In the genomic region with DNA sequence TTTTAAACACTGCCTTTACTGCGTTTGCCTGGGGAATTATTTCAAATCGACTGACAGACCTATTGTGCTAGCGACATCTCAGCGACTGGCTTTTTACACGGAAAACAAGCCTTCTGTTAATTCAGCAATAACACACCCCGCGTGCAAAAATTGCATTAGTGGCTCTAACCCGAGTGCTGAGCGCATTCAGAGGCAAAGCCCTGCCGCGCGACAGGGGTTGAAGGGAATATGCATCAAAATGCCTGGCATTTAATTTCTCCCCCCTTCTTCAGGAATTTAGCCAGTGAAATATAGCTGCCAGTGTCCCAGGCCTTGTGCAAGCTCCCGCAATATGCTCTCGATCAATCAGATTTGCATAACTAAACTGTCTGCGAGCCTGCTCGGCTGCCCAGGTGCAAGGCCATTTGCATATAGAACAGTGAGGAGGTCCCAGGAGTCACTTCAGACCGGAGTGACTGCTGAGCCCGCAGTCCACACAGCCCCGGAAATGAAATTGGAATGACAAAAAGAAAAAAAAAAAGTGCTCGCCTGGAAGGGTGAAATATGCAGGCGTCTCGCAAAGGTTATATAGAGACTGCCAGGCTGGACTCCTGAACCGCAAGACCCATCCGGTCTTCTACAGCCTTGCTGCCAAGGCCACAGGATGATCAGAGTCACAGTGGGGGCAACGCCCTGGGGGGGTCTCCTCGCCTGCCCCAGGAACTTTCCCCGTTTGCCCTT, we compare ENCODE assay signal across 8 mouse cellular contexts.
DNase-seq lines count a peak whose midpoint lies in the region; ATAC-seq lines count a peak whose summit lies in the region.

No protein-coding gene starts in this region.

- H3K27ac ChIP-seq in hindbrain, embryonic 10.5 days, result peak overlapping the region; percentile 78
- no peak overlapping the region for H3K27ac ChIP-seq in liver, embryonic 12.5 days
- no peak overlapping the region for H3K27ac ChIP-seq in stomach, embryonic 15.5 days

- H3K27me3 ChIP-seq in hindbrain, embryonic 10.5 days (ENCODE audit: insufficient read depth, poor library complexity, severe bottlenecking), result peaks cover 46% of the 10 kb centered on the region
- peaks cover 53% of the 10 kb centered on the region for H3K27me3 ChIP-seq in liver, embryonic 12.5 days (replicated peaks)
- H3K27me3 ChIP-seq in stomach, embryonic 15.5 days (replicated peaks), result 0 out of 2 replicates have a peak, but pooled peaks cover 14% of the 10 kb centered on the region

- no peaks in the 10 kb centered on the region for H3K9me3 ChIP-seq in hindbrain, embryonic 10.5 days
- H3K9me3 ChIP-seq in liver, embryonic 12.5 days (replicated peaks), result no peaks in the 10 kb centered on the region
- no peaks in the 10 kb centered on the region for H3K9me3 ChIP-seq in stomach, embryonic 15.5 days

- peak; percentile 25; the same call in 1 of the 2 replicates for ATAC-seq in frontal cortex, adult (ENCODE audit: low TSS enrichment)
- ATAC-seq in liver, embryonic 12.5 days, result no peak
- ATAC-seq in stomach, embryonic 15.5 days (ENCODE audit: insufficient read depth, low FRiP score, low read depth), result peak; percentile 54

- H3K4me2 ChIP-seq in liver, embryonic 12.5 days, result peak overlapping the region; percentile 50
- peak overlapping the region; percentile 92 for H3K4me2 ChIP-seq in stomach, embryonic 15.5 days

- DNase-seq in frontal cortex, adult 2 months (ENCODE audit: extremely low spot score in 1 of 2, low spot score in 1 of 2), result no peak
- DNase-seq in WW6 (ENCODE audit: low read depth, low spot score), result peak; percentile 52
- DNase-seq in hindbrain, embryonic 10.5 days (ENCODE audit: low spot score), result peak; percentile 41
- DNase-seq in right cerebral cortex, postnatal 14 days, result no peak
- DNase-seq in testis, postnatal 10 days (ENCODE audit: low spot score), result no peak

- WGBS in hindbrain, embryonic 10.5 days, result 2% methylated on average over 27 of the region's 27 CpGs
- 7% methylated on average over 27 of the region's 27 CpGs for WGBS in liver, embryonic 12.5 days (ENCODE audit: insufficient replicate concordance)
- 6% methylated on average over 27 of the region's 27 CpGs for WGBS in stomach, embryonic 15.5 days

- H3K9ac ChIP-seq in liver, embryonic 12.5 days, result no peak overlapping the region
- no peak overlapping the region for H3K9ac ChIP-seq in stomach, embryonic 15.5 days

- peaks cover 58% of the 10 kb centered on the region for H3K4me1 ChIP-seq in hindbrain, embryonic 10.5 days (replicated peaks)
- H3K4me1 ChIP-seq in liver, embryonic 12.5 days, result no peaks in the 10 kb centered on the region
- H3K4me1 ChIP-seq in stomach, embryonic 15.5 days, result peaks cover 6% of the 10 kb centered on the region; the same call in 1 of the 2 replicates

- no peaks in the 10 kb centered on the region for H3K36me3 ChIP-seq in hindbrain, embryonic 10.5 days
- no peaks in the 10 kb centered on the region for H3K36me3 ChIP-seq in liver, embryonic 12.5 days
- H3K36me3 ChIP-seq in stomach, embryonic 15.5 days, result no peaks in the 10 kb centered on the region

- H3K4me3 ChIP-seq in hindbrain, embryonic 10.5 days, result peak overlapping the region; percentile 59
- H3K4me3 ChIP-seq in liver, embryonic 12.5 days, result peak overlapping the region; percentile 18; the same call in 1 of the 2 replicates
- peak overlapping the region; percentile 44 for H3K4me3 ChIP-seq in stomach, embryonic 15.5 days (replicated peaks)

Comparison
In these comparisons a context has a peak if more than half of its experiments do, and no peak if none do; other contexts are left out.
1. DNase-seq: peak in WW6 (single experiment) and hindbrain, embryonic 10.5 days (single experiment); none in frontal cortex, adult 2 months (0 of 2), right cerebral cortex, postnatal 14 days (single experiment) and testis, postnatal 10 days (single experiment).
2. Peak in every context shown above with its lines, with median percentiles within 50 percentile points of each other: H3K4me3 ChIP-seq.